Mouse (Mus musculus): ENCODE measurements around the gene Ube2q1.
"Not testable (repeated sequence)": the region's sequence is repeated elsewhere in the genome, so short reads cannot be mapped to it uniquely, and the experiment has no call there.

The Ube2q1 gene

DNA sequence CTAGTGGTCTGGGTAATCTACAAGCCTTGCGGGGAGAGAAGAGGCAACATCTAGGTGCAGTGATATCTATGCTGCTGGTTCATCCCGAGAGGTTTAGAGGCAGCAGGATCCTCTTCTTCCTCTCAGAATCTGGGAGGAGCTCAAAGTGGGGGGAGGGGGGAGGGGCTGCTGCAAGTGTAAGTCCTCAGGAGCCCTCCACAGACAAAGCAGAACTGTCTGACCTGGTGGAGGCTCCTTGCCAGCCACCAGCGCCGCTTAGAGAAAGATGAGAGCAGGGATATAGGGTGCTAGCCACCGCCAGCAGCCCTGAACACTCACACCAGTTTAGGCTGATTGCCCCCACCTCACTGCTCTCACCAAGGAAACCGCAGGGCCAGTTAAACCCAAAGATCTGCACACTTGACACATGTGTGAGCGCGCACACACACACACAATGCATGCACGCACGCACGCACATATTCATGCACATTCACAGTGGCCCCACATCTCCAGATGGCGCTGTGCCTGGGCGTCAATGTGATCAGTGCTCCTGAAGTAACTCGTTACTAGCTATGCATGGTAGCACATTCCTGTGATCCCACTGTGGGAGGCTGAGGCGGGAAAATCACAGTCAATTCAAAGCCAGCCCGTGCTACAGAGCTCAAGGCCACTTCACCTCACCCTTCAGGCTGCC, 15.4 kb downstream of the Ube2q1 start:
- DNase-seq: no peak

DNA sequence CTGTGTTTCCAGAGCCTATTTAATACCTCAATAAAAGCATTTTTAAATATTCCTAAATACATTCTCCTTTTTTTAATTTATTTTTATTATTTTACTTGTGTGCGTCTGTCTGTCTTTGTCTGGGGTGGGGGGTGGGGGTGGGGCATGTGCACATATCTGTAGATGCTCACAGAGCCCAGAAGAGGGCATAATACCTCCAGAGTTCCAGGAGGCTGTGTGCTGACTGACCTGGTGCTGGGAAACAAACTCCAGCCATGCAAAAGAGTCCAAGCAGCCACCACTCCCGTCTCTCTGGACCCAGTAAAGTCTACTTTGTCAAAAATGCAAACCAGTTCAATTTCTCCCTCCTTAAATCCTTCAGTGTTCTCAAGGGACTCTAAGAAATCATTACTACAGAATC, 21.2 kb downstream of the Ube2q1 start:
- no peak for DNase-seq

DNA sequence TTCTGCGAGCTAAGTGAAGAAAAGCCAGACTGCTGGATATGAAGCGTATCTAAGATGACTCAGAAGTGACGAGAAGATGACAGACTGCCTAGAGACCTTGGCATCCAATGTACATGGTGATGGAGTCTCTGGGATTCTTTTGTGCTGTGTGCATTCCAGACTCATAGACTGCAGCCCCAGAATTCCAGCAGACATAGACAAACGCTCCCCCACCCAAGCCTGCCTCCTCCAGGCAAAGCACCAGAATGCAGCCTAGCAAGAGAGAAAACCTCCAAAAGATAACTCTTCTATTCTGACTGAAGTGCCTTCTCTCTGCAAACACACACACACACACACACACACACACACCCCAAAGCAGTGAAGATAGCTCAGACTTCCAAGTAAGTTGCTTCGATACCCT, 22.3 kb downstream of the Ube2q1 start:
- DNase-seq: no peak

DNA sequence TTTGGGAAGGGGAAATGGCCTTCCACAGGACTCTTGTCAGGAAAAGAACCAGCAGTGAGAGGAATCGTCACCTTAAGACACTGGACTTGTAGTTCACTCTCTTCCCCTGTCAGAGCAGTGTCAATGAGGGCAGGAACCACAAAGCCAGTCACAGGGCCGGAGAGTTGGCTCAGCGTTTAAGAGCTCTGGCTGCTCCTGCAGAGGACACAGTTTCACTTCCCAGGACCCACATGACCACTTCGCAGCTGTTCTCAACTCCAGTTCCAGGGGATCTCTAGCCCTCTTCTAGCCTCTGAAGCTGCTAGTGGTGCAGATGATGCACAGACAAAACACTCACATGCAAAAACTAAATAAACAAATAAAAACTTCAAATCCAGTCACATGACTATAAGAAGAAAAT, 22.9 kb downstream of the Ube2q1 start:
- no peak for DNase-seq

DNA sequence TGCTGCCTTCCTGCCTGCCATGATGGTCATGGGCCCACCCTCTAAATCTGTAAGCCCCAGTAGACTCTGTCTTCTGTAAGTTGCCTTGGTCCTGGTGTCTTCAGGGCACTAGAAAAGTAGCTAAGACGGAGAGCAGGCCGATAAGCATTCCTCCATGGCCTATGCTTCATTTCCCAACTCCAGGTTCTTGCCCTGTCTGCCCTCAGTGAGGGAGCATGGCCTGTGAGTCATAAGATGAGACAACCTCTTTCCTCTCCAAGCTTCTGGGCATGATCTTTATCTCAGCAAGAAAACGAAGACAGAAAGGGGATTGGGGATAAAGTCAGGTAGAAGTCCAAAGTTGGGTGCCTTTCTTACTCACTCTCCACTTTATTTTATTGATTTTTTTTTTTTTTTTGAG, 25.1 kb downstream of the Ube2q1 start:
- DNase-seq: no peak

DNA sequence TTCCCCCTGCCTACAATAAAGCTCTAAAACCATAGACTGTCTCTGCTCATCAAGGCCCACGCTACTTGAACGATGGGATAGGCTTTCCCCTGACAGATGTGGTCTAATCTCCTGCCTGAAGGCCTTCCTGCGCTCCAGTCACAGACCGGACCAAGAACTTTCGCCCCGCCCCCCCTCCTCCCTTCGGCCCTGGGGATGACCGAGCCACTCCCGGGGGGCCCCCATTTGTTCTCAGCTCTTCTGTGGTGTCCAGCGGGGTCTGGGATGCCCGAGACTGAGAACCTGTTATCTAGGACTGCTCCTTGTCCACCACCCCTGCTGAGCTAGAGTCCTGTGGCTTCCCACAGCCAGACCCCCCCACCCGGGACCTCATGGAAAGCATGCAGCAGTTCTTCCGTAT, 26.1 kb downstream of the Ube2q1 start:
- no peak for DNase-seq

DNA sequence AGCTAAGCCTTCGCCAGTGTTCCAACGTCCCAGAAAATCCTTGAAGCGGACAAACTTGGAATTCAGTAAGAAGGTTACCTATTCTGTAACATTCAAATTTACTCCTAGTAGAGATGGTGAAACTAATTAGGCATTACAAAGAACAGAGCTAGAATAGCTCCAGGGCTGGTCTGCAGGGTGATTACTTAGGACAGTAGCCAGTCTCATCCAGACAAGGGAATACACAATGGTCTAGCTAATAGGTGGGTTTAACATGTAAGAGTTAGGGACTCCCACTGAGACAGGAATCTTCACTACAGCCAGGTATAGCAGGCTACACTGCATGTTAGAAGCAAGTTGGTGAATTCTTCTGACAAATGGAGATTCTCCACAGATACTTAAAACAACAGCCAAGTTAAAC, 26.7 kb downstream of the Ube2q1 start:
- not testable (repeated sequence) for DNase-seq

DNA sequence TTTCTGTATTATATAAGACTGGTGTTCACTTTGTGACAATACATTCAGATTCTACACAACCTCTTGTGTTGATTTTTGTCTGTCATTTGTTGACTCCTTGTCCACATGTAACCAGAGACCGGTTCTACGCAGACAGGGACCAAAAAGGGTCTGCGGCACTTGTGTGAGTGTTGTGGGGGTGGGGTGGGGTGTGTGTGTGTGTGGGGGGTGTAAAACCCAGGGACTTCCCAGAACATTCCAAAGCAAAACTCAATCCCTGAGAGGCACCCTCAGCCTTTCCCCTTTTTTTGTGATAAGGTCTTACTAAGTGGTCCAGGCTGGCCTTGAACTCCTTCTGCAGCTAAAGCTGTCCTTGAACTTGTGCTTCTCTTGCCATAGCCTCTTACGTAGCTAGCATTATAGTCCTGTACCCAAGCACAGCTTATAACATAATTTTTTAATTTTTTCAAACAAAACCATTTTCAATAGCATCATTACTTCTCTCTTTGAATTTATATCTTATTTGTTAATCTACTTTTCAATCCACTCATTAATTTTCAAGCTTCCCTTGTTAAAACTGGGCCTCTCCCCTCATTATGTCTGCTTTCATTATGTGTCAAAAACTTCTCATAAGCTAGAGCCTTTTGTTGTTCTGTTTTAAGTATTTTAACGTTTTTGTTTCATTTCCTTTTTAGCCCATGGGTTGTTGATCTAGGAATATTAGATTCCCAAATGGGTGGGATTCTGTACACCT, 27.5 kb downstream of the Ube2q1 start:
- no peak for DNase-seq

DNA sequence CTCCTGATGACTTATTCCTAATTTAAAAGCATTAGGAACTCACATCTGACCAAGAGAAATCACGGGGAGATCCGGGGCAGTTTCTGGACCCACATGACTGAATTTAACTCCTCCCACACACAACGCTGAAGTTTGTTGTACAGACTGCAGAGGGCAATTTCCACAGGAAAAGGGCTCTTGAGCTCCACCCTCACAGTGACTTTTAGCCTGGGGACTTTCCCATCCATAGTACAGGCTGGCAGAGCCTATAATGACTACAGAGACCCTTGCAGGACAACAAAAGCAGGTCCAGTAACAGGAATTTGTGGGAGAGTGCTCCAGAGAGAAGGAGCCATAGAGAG, 28.1 kb downstream of the Ube2q1 start:
- peak; percentile 21 for DNase-seq

DNA sequence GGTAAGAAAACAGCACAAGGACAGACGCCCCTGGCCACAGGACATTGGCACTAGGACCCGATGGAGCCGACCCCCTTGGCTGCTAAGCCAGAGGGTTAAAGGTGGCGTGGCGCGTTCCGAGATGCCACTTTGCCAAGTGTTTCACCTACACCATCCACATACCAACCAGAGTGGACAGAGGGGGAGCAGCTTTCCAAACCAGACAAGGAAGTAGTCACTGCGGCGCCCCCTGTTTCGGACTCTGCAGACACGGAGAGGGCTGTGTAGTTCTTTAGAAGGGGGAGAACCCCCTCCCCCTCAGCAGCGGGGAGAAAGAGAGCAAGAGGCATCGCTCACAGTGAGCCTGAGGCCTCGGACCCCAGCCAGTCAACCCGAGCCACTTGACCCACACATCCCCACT, 29.5 kb downstream of the Ube2q1 start:
- DNase-seq: no peak

DNA sequence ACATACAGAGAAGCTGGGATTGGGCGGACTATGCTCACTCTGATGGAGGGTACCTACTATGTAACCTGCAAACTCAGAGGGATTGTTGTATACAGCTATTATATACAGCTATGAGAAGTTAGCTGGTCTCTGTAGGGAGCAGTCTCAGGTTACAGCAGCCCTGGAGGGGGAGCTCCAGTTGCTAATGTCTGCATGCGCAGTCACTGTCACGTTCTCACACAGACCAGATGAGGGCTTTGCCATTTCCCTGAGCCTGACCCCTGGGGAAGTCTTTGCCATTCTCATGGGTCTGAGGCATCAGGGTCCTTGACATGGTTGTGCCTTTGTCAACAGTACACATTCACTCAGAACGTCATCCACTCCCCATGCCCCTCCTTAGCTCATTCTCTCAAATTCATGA, 31.8 kb downstream of the Ube2q1 start:
- DNase-seq: no peak

DNA sequence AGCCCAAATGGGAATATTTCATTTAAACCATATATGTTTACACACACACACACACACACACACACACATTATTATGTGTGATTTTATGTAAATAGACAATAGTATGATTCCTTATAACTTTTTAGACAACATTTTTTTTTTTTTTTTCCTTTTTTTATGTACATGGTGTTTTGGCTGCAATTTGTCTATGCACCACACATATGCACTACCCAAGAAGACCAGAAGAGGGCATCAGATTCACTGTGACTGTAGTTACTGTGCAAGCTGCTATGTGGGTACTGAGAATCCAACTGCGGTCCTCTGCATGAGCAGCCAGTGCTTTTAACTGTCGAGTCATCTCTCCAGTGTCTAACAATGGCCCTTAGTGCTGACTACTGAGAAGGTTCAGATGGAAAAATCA, 33.3 kb downstream of the Ube2q1 start:
- no peak for DNase-seq

DNA sequence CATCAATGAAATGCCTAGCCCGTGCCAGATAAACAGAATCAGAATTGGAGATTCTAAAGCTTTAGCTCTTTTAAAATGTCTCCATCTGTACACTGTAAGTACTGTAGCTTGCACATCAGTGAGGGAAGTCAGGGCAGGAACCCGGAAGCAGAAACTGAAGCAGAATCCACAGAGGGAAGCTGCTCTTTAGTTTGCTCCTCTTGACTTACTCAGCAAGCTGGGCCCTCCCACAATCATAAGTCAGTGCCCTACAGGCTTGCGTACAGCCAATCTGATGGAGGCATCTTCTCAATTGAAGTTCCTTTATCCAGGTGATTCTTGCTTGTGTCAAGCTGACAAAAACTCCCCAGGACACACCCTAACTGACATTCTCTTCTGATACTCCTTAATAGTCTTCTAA, 33.8 kb downstream of the Ube2q1 start:
- no peak for DNase-seq

DNA sequence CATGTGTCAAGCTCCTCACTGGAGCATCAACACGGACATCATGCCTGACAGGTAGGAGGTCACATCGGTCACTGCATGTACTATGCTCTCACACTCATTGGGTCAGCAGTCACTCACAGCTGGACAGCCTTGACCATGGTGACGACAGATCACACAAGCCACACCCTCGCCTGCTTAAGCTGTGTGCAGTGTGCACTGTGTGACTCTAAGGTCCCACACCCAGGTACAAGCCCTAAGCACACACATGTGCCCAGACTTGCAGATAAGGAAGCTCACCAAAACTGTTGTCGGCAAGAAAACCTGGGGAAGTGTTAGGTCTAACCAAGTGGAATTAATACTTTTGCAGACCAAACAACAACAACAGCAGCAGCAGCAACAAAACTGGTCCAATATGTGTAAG, 34.5 kb downstream of the Ube2q1 start:
- DNase-seq: no peak

DNA sequence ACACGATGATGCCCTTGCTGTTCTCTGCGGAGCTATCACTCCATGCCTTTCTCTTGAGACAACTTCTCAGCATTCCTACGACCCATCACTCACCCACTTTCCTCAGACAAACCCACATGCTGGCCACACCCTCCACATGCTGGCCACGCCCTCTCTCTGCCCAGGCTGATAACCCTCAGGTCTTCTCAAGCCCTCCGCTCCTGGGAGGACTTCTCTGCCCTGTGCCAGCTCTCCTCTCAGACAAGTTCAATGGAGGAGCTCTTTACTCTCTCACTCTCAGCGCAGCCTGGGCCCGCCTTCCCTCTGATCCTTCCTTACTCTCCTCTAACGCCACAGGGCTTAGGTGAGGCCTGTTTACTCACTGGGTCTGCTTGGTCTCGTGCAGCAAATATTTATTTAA, 35.2 kb downstream of the Ube2q1 start:
- no peak for DNase-seq

DNA sequence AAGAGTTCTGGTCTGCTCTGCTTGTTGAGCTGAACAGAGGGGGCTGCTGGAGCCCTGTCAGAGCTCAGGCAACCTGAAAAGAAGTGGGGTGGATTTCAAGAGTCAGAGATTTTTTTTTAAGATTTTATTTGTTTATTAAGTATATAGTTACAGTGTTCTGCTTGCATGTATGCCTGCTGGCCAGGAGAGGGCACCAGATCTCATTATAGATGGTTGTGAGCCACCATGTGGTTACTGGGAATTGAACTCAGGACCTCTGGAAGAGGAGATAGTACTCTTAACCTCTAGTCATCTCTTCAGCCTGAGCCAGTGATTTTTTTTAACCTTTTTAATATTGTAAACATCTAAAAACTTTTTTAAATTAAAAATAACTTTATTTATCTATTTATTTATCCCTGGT, 37.4 kb downstream of the Ube2q1 start:
- DNase-seq: no peak

DNA sequence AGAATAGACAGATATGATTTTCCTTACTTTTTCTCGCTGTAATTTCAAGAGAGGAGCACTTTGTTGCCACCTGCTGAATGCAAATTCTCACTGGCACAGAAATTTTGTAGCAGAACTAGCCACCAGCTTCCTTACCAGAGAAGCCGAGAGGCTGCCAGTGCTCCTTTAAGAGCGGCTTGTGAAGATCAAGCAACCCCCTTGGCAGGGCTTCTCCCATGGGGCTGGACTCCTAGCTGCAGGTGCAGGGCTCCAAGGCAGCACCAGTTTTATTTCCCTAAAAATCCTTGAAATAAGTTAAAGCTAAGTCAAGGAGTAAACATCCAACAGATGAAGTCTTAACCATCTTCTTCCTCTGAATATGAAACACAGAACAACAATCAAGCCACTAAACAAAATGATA, 38.8 kb downstream of the Ube2q1 start:
- DNase-seq: no peak

DNA sequence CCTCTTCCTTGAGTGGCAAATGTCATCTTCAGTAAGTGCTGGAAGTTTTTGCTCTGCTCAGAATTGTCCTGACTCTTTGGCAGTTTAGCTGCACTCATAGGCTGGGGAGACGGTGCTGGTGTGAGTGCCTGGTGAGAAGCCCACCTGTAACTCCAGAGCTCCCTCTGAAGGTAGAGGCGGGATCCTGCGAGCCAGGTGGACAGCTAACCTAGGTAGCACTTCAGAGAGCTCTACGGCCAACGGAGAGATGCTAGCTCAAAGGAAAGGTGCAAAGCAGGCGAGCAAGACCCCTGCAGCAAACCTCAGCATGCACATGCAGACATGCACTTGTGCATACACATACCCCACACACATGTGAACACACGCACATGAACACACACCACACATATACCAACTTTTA, 40.6 kb downstream of the Ube2q1 start:
- DNase-seq: no peak

DNA sequence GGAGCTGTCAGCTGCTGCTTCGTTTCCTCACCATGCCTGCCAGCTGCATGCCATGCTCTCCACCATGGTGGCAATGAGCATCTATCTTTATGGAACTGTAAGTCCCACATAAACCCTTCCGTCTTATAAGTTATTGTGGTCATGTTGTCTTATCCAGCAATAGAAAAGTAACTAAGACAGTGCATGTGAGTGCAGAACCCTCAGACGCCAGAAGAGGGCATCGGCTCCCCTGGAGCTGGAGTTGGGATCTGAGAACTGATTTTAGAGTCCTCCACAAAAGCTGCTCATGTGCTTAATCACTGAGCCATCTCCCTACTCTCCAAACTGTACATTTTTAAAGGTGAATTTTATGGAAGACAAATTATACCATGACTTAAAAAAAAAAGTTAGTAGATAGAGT, 43.6 kb downstream of the Ube2q1 start:
- no peak for DNase-seq

DNA sequence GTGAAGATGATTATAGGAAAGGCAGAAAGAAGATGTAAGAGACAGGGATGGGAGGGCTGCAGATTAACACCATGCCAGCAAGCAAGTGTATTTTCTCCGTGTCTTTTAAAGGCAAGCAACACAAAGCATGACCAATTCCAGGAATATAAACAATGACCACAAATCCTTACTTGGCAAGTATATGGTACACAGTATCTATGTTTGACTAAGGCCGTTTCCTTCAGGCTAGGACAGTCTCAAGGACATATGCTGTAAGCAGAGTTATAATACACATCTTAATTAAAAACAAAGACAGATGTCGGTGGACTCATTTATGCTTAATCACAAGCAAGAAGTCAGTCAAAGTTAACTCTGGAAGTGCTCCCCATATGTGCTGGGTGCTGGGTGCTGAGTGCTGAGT, 45.2 kb downstream of the Ube2q1 start:
- no peak for DNase-seq

DNA sequence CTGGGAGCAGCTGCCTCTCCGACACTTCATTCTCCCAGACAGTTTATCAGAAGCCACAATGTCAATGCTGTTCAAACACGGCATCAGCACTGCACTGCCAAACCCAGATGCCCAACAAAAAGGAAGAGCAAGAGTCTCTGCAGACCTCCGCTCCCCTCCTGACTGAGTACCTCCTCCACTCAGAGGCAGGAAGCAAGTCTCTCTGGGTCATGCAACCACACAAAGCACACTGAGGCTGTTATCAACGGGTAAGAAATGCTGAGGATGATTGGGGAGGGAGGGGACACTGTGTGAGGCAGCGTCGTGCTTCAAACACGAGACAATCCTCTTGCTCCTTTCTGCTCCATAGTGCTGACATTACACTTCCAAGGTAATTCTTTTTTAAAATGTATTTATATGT, 46.5 kb downstream of the Ube2q1 start:
- DNase-seq: no peak

DNA sequence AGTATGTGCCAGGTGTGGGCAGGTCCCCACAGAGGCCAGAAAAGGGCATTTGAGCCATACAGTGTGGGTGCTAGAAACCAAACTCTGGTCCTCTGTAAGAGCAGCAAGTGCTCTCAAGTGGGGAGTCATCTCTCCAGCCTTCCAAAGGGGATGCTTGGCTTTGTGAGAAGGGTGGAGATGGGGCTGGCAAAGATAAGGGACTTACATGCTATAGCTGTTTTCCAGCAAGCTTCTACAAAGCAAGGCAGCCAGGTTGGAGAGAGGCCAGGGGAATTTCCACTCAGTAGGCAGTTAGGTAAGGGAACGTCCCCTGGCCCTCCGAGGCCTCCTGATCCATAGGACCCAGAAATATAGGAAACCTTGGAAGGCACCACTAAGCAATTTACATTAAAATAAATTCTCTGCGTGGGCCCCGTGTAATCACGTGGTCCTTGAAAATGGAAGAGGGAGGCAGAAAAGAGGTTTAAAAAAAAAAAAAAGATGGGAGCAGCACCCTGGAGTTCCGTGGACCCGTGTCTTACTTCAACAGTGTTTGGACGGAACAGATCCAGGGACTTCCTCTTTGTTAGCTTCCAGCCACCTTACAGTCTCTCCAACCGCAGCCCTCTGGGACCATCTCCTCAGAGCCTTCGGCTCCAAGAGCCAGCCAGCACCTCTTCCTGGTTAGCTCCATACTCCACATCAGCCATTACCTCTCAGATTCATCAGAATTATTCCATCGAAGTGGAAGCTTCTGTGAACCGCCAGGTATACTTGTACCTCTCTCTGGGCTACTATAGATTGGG, 47.1 kb downstream of the Ube2q1 start:
- no peak for DNase-seq

DNA sequence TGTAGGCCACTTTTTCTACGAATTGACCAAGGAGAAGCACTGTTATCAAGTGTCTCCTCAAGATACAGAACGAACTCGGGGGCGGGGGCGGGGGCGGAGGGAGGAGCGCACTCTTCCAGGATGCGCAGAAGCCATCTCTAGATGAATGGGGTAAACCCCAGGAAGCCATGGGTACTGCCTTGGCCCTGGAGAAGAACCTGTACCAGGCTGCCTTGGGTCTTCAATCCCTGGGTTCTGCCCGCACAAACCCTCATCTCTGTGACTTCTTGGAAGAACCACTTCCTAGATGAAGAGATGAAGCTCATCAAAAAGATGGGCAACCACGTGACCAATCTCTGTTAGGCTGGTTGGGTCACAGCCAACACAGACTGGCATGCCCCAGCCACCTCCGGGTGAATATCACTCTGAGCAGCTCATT, 47.7 kb downstream of the Ube2q1 start:
- no peak for DNase-seq
